Mouse (Mus musculus) liver, embryonic 14.5 days (tissue): ENCODE measurements at regions not wholly inside any gene's neighbourhood (a gene's known extent, or its start where the extent isn't known, plus 50 kb on each side); places are given as distances from the start of the nearest gene placed in this dataset.

Experiments
- ATAC-seq: fragments of 200-750 bp; cut with Nextera tagmentation; 2 replicates; pipeline ENCODE4 v1.8.0; 2017; ENCODE audit warnings: moderate number of reproducible peaks, mild to moderate bottlenecking, moderate library complexity; ENCODE audit not compliant: insufficient read depth
- DNase-seq, 3 experiments: peaks; one replicate each; pipeline ENCODE4 v3.0.0-alpha.2; 2012 to 2013; ENCODE audit warnings: low read depth in 3 of 3, low spot score in 3 of 3
- H3K27ac ChIP-seq: fragments of 300-500 bp; sonication (generic); 2 replicates; pipeline ENCODE4 v1.5.1; 2014; ENCODE audit warnings: moderate library complexity, mild to moderate bottlenecking, control low read depth, inconsistent platforms
- H3K27me3 ChIP-seq: fragments of 300-500 bp; sonication (generic); 2 replicates; pipeline ENCODE4 v1.6.1; 2014; ENCODE audit warnings: mild to moderate bottlenecking, low read length, moderate library complexity; ENCODE audit not compliant: control insufficient read depth, insufficient read depth
- H3K36me3 ChIP-seq: fragments of 300-500 bp; sonication (generic); replicated peaks from 2 replicates; pipeline ENCODE4 v1.6.1; 2014; ENCODE audit warnings: low read depth; ENCODE audit not compliant: control insufficient read depth, insufficient read depth
- H3K4me1 ChIP-seq, 2 experiments: fragments of 200-500 bp in 1 of 2; fragments of 300-500 bp in 1 of 2; sonication (generic) in 1 of 2; replicated peaks; 2 replicates each; pipeline ENCODE4 v1.6.1; 2012 to 2014; ENCODE audit warnings: antibody characterized with exemption in 1 of 2, inconsistent platforms in 1 of 2, low read length in 1 of 2; ENCODE audit not compliant: control insufficient read depth in 2 of 2, insufficient read depth in 2 of 2
- H3K4me2 ChIP-seq: fragments of 300-500 bp; sonication (generic); 2 replicates; pipeline ENCODE4 v1.6.1; 2014; ENCODE audit warnings: low read depth, mild to moderate bottlenecking, control low read depth, moderate library complexity
- H3K4me3 ChIP-seq, 2 experiments: fragments of 200-500 bp in 1 of 2; fragments of 300-500 bp in 1 of 2; sonication (generic) in 1 of 2; 2 replicates each; pipeline ENCODE4 v1.5.1; 2012 to 2014; ENCODE audit warnings: low read depth in 2 of 2, low read length in 2 of 2, mild to moderate bottlenecking in 2 of 2, control low read depth in 1 of 2, inconsistent platforms in 1 of 2, moderate library complexity in 1 of 2; ENCODE audit not compliant: insufficient read depth in 1 of 2
- H3K9ac ChIP-seq: fragments of 300-500 bp; sonication (generic); replicated peaks from 2 replicates; pipeline ENCODE4 v1.6.1; 2014; ENCODE audit warnings: mild to moderate bottlenecking, control low read depth, moderate library complexity
- H3K9me3 ChIP-seq: fragments of 300-500 bp; sonication (generic); 2 replicates; pipeline ENCODE4 v1.6.1; 2016; ENCODE audit warnings: low read length, mixed read lengths; ENCODE audit not compliant: control insufficient read depth
- CTCF ChIP-seq: IDR thresholded peaks from 2 replicates; pipeline ENCODE4 v1.5.1; 2016; ENCODE audit warnings: antibody characterized with exemption, low read depth, control low read depth
- EP300 ChIP-seq: IDR thresholded peaks from 2 replicates; pipeline ENCODE4 v1.6.1; 2016; ENCODE audit warnings: antibody characterized with exemption, low read depth
- WGBS: fragments of 180-500 bp; shearing (Covaris S2); extraction: QIAGEN DNeasy Blood & Tissue Kit; methylation state at CpG from one replicate; pipeline ENCODE4 v1.1.7; 2014; ENCODE audit not compliant: insufficient replicate concordance; 5-methylcytosine and 5-hydroxymethylcytosine counted together

GRCm38 (mm10) chr5:39181616-39182402 lies 305.2 kb upstream of the Clnk start:
- 44% methylated on average over 2 of the region's 2 CpGs for WGBS
- no peak overlapping the region for H3K9ac ChIP-seq
- no peak overlapping the region for H3K4me2 ChIP-seq
- no peak overlapping the region for H3K27ac ChIP-seq
- H3K36me3 ChIP-seq: no peaks in the 10 kb centered on the region
- H3K9me3 ChIP-seq: no peaks in the 10 kb centered on the region
- ATAC-seq (no peak), DNase-seq (no peak)
- no peak overlapping the region for H3K4me3 ChIP-seq
- no peaks in the 10 kb centered on the region for H3K27me3 ChIP-seq
- TF ChIP-seq EP300 (no peak), CTCF (no peak)
- no peaks in the 10 kb centered on the region for H3K4me1 ChIP-seq

- H3K4me2 ChIP-seq: no peak overlapping the region
- no peak overlapping the region for H3K27ac ChIP-seq
- H3K4me1 ChIP-seq: no peaks in the 10 kb centered on the region
- H3K36me3 ChIP-seq: no peaks in the 10 kb centered on the region
- H3K9ac ChIP-seq: no peak overlapping the region
- H3K9me3 ChIP-seq: no peaks in the 10 kb centered on the region
- DNase-seq (no peak), ATAC-seq (no peak)
- H3K27me3 ChIP-seq: no peaks in the 10 kb centered on the region
- no peak overlapping the region for H3K4me3 ChIP-seq
- TF ChIP-seq CTCF (no peak), EP300 (no peak)
- WGBS: 26% methylated on average over 4 of the region's 4 CpGs
Measured at GRCm38 (mm10) chr5:39181028-39181427, 304.4 kb upstream of the Clnk start.

- no peak overlapping the region for H3K27ac ChIP-seq
- no peaks in the 10 kb centered on the region for H3K4me1 ChIP-seq
- TF ChIP-seq CTCF (no peak), EP300 (no peak)
- ATAC-seq: no peak
- H3K9ac ChIP-seq: no peak overlapping the region
- no peaks in the 10 kb centered on the region for H3K27me3 ChIP-seq
- H3K36me3 ChIP-seq: no peaks in the 10 kb centered on the region
- DNase-seq: no peak
- H3K4me3 ChIP-seq: no peak overlapping the region
- no peak overlapping the region for H3K4me2 ChIP-seq
- WGBS: 49% methylated on average over 2 of the region's 2 CpGs
- no peaks in the 10 kb centered on the region for H3K9me3 ChIP-seq
Measured at GRCm38 (mm10) chr5:39177891-39178290, 301.3 kb upstream of the Clnk start.

- H3K27ac ChIP-seq: no peak overlapping the region
- no peaks in the 10 kb centered on the region for H3K4me1 ChIP-seq
- H3K36me3 ChIP-seq: no peaks in the 10 kb centered on the region
- no peaks in the 10 kb centered on the region for H3K9me3 ChIP-seq
- WGBS: 78% methylated on average over 2 of the region's 2 CpGs
- ATAC-seq (no peak), DNase-seq (no peak)
- H3K9ac ChIP-seq: no peak overlapping the region
- TF ChIP-seq EP300: no peak
- TF ChIP-seq CTCF: no peak
- H3K27me3 ChIP-seq: no peaks in the 10 kb centered on the region
- no peak overlapping the region for H3K4me3 ChIP-seq
- no peak overlapping the region for H3K4me2 ChIP-seq
Measured at GRCm38 (mm10) chr5:39176906-39177305, 300.3 kb upstream of the Clnk start.

GRCm38 (mm10) chr5:39173491-39173890 lies 296.9 kb upstream of the Clnk start:
- DNase-seq: no peak
- H3K9me3 ChIP-seq: no peaks in the 10 kb centered on the region
- no peak overlapping the region for H3K27ac ChIP-seq
- 63% methylated on average over 3 of the region's 3 CpGs for WGBS
- no peaks in the 10 kb centered on the region for H3K36me3 ChIP-seq
- H3K9ac ChIP-seq: no peak overlapping the region
- no peak for ATAC-seq
- no peak for TF ChIP-seq CTCF
- no peak for TF ChIP-seq EP300
- H3K4me3 ChIP-seq: no peak overlapping the region
- no peaks in the 10 kb centered on the region for H3K27me3 ChIP-seq
- H3K4me2 ChIP-seq: no peak overlapping the region
- no peaks in the 10 kb centered on the region for H3K4me1 ChIP-seq
